Mouse (Mus musculus): Measurements from ENCODE around the gene Tmem30a.

DNA sequence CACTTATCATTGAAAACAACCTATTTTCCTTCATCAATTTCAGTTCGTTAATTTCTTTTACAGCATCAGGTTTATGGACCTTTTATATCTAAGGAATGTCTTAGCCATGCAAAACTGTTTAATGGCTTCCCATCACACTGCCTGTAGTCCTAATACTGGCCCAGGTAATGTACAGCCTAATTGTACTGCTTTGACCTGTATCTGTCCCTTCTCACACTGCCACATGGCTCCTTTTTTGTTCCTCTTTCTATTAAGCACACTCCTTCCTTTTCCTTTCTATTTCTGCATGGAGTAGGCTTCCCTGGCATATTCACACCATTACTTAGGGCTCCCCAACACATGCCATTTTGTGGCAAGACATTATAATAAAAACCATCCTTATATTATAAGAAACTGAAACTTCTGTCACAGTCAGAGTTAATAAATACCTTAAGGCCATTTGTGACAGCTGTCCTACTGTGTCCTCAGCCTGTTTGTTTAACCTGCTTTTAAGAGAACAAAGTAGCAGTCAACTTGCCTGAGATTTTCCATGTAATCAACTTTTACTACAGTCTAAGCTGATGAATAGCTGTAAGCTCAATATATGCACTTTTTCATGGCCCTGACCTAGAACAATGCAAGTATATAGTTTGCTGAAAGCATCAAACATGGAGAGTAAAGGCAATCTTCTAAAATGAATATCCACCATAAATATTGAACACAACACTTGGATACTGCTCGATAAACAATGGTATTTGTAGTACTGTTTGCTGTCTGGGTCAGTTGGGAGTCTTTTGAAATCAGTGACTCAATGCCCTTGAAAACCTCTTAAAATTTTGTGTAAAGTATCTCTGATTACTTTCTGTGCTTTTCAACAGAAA is 8.1 kb downstream of the Tmem30a start:
- TF ChIP-seq POLR2A (IDR thresholded peaks at IDR 0.05; ENCODE audit: low read depth, low read length) (no peak), SMC3 (IDR thresholded peaks at IDR 0.05; ENCODE audit: low read depth, low read length) (no peak), ZNF384 (IDR thresholded peaks at IDR 0.05; ENCODE audit: low read depth, low read length) (no peak), CHD2 (IDR thresholded peaks at IDR 0.05; ENCODE audit: low read length) (no peak), CTCF (conservative IDR thresholded peaks at IDR 0.05 in 1 of 2, IDR thresholded peaks at IDR 0.05 in 1 of 2; ENCODE audit: low read depth in 2 of 2, low read length in 2 of 2) (no peak), MAFK (IDR thresholded peaks at IDR 0.05; ENCODE audit: insufficient replicate concordance, low read length) (no peak), TCF12 (IDR thresholded peaks at IDR 0.05; ENCODE audit: low read depth, low read length) (no peak), UBTF (IDR thresholded peaks at IDR 0.05; ENCODE audit: low read depth, low read length) (no peak)

Data from CH12.LX (cell line).